Mouse (Mus musculus) liver, embryonic 11.5 days (tissue): ENCODE measurements at regions not wholly inside any gene's neighbourhood (a gene's known extent, or its start where the extent isn't known, plus 50 kb on each side); places are given as distances from the start of the nearest gene placed in this dataset.

Source experiments
- ATAC-seq: fragments of 200-750 bp; cut with Nextera tagmentation; replicated peaks from 2 replicates; pipeline ENCODE4 v1.8.0; 2017; ENCODE audit warnings: moderate number of reproducible peaks, mild to moderate bottlenecking, moderate TSS enrichment, moderate library complexity; ENCODE audit not compliant: low FRiP score
- DNase-seq: peaks from one replicate; pipeline ENCODE4 v3.0.0-alpha.2; 2017; ENCODE audit warnings: low spot score
- H3K27ac ChIP-seq: fragments of 300-500 bp; sonication (generic); 2 replicates; pipeline ENCODE4 v1.5.1; 2014; ENCODE audit warnings: mild to moderate bottlenecking, low read depth, low read length, control low read depth
- H3K27me3 ChIP-seq: fragments of 300-500 bp; sonication (generic); replicated peaks from 2 replicates; pipeline ENCODE4 v1.6.1; 2014; ENCODE audit warnings: low read length, mixed read lengths; ENCODE audit not compliant: control insufficient read depth, insufficient read depth
- H3K36me3 ChIP-seq: fragments of 300-500 bp; sonication (generic); 2 replicates; pipeline ENCODE4 v1.6.1; 2014; ENCODE audit warnings: mild to moderate bottlenecking, low read length, moderate library complexity, mixed read lengths; ENCODE audit not compliant: control insufficient read depth, insufficient read depth
- H3K4me1 ChIP-seq: fragments of 300-500 bp; sonication (generic); replicated peaks from 2 replicates; pipeline ENCODE4 v1.6.1; 2014; ENCODE audit warnings: low read length, mixed read lengths; ENCODE audit not compliant: control insufficient read depth, insufficient read depth
- H3K4me2 ChIP-seq: fragments of 300-500 bp; sonication (generic); 2 replicates; pipeline ENCODE4 v1.6.1; 2014; ENCODE audit warnings: mild to moderate bottlenecking, control low read depth, moderate library complexity
- H3K4me3 ChIP-seq: fragments of 300-500 bp; sonication (generic); 2 replicates; pipeline ENCODE4 v1.5.1; 2014; ENCODE audit warnings: low read depth, low read length, control low read depth
- H3K9ac ChIP-seq: fragments of 300-500 bp; sonication (generic); 2 replicates; pipeline ENCODE4 v1.6.1; 2014; ENCODE audit warnings: low read depth, low read length, control low read depth
- H3K9me3 ChIP-seq: fragments of 300-500 bp; sonication (generic); 2 replicates; pipeline ENCODE4 v1.6.1; 2016; ENCODE audit warnings: low read length, inconsistent platforms, mixed read lengths; ENCODE audit not compliant: control insufficient read depth
- WGBS: fragments of 180-500 bp; shearing (Covaris S2); extraction: QIAGEN DNeasy Blood & Tissue Kit; methylation state at CpG from one replicate; pipeline ENCODE4 v1.1.7; 2014; 5-methylcytosine and 5-hydroxymethylcytosine counted together

DNA sequence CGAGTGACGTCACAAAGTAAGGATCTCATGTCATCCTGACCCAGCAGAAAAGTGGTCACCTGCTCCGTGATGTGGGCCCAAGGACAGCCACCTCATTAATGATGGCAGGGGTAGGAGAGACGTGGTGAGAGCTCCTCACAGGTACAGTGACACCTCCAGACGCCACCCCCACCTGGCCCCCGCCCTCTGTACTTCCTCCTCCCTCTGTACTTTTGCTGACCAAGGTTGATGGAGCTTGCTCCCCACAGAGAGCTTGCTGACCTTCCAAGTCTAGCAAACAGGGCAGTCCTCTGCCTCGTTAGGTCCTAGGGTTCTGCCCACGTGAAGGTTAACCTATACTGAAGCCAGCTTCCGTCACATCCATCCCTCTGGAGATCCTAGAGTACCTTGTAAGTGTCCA is 137.4 kb upstream of the 1600014C23Rik start:
- DNase-seq, result no peak

GRCm38 (mm10) chr17:45869014-45869968 is 135.6 kb upstream of the 1600014C23Rik start:
- no peak; the same call in 1 of the 2 replicates for ATAC-seq
- Histone ChIP-seq H3K4me2 (no peak overlapping the region), H3K36me3 (no peaks in the 10 kb centered on the region), H3K4me1 (peaks cover 12% of the 10 kb centered on the region; the same call in 1 of the 2 replicates), H3K9ac (no peak overlapping the region), H3K27me3 (peaks cover 26% of the 10 kb centered on the region), H3K27ac (no peak overlapping the region), H3K9me3 (no peaks in the 10 kb centered on the region), H3K4me3 (no peak overlapping the region)
- DNase-seq, result no peak
- 64% methylated on average over 17 of the region's 17 CpGs for WGBS

More for the DNA sequence above, 137.4 kb upstream of the 1600014C23Rik start:
- no peaks in the 10 kb centered on the region for H3K9me3 ChIP-seq
- no peak overlapping the region for H3K4me3 ChIP-seq
- H3K36me3 ChIP-seq, result no peaks in the 10 kb centered on the region
- ATAC-seq, result no peak
- no peak overlapping the region for H3K27ac ChIP-seq
- H3K9ac ChIP-seq, result no peak overlapping the region
- peaks cover 34% of the 10 kb centered on the region for H3K27me3 ChIP-seq
- H3K4me1 ChIP-seq, result peaks cover 9% of the 10 kb centered on the region; the same call in 1 of the 2 replicates
- 74% methylated on average over 9 of the region's 9 CpGs for WGBS
- H3K4me2 ChIP-seq, result no peak overlapping the region

GRCm38 (mm10) chr17:45868539-45868938 is 134.9 kb upstream of the 1600014C23Rik start:
- no peak overlapping the region for H3K9ac ChIP-seq
- H3K4me1 ChIP-seq, result peaks cover 10% of the 10 kb centered on the region; the same call in 1 of the 2 replicates
- peaks cover 20% of the 10 kb centered on the region for H3K27me3 ChIP-seq
- ATAC-seq, result no peak
- DNase-seq, result no peak
- 78% methylated on average over 4 of the region's 4 CpGs for WGBS
- H3K27ac ChIP-seq, result no peak overlapping the region
- H3K4me2 ChIP-seq, result no peak overlapping the region
- H3K36me3 ChIP-seq, result no peaks in the 10 kb centered on the region
- no peak overlapping the region for H3K4me3 ChIP-seq
- no peaks in the 10 kb centered on the region for H3K9me3 ChIP-seq

- WGBS, result 65% methylated on average over 5 of the region's 5 CpGs
- Histone ChIP-seq H3K36me3 (no peaks in the 10 kb centered on the region), H3K9me3 (no peaks in the 10 kb centered on the region), H3K27me3 (peaks cover 12% of the 10 kb centered on the region), H3K9ac (no peak overlapping the region), H3K4me3 (no peak overlapping the region), H3K27ac (no peak overlapping the region), H3K4me2 (no peak overlapping the region), H3K4me1 (peaks cover 5% of the 10 kb centered on the region; the same call in 1 of the 2 replicates)
- no peak for ATAC-seq
- DNase-seq, result no peak
These were observed 134.1 kb upstream of the 1600014C23Rik start for GRCm38 (mm10) chr17:45867727-45868126.

GRCm38 (mm10) chr17:45866876-45867652 is 133.4 kb upstream of the 1600014C23Rik start:
- peaks cover 5% of the 10 kb centered on the region; the same call in 1 of the 2 replicates for H3K27me3 ChIP-seq
- H3K4me2 ChIP-seq, result no peak overlapping the region
- no peak overlapping the region for H3K4me3 ChIP-seq
- DNase-seq (no peak), ATAC-seq (no peak)
- no peaks in the 10 kb centered on the region for H3K9me3 ChIP-seq
- no peaks in the 10 kb centered on the region for H3K36me3 ChIP-seq
- H3K4me1 ChIP-seq, result peaks cover 5% of the 10 kb centered on the region; the same call in 1 of the 2 replicates
- no peak overlapping the region for H3K9ac ChIP-seq
- 65% methylated on average over 15 of the region's 15 CpGs for WGBS
- H3K27ac ChIP-seq, result no peak overlapping the region

GRCm38 (mm10) chr17:45866346-45866745 is 132.7 kb upstream of the 1600014C23Rik start:
- no peaks in the 10 kb centered on the region for H3K9me3 ChIP-seq
- H3K27me3 ChIP-seq, result no peaks in the 10 kb centered on the region
- no peak overlapping the region for H3K9ac ChIP-seq
- 42% methylated on average over 10 of the region's 10 CpGs for WGBS
- H3K4me1 ChIP-seq, result peaks cover 5% of the 10 kb centered on the region; the same call in 1 of the 2 replicates
- no peak overlapping the region for H3K4me3 ChIP-seq
- DNase-seq, result no peak
- H3K4me2 ChIP-seq, result no peak overlapping the region
- ATAC-seq, result no peak
- H3K36me3 ChIP-seq, result no peaks in the 10 kb centered on the region
- no peak overlapping the region for H3K27ac ChIP-seq

GRCm38 (mm10) chr17:45865944-45866343 is 132.3 kb upstream of the 1600014C23Rik start:
- ATAC-seq (no peak), DNase-seq (no peak)
- H3K9me3 ChIP-seq, result no peaks in the 10 kb centered on the region
- H3K4me3 ChIP-seq, result no peak overlapping the region
- no peak overlapping the region for H3K27ac ChIP-seq
- H3K9ac ChIP-seq, result no peak overlapping the region
- no peak overlapping the region for H3K4me2 ChIP-seq
- H3K36me3 ChIP-seq, result no peaks in the 10 kb centered on the region
- 44% methylated on average over 6 of the region's 6 CpGs for WGBS
- no peaks in the 10 kb centered on the region for H3K27me3 ChIP-seq
- peaks cover 5% of the 10 kb centered on the region; the same call in 1 of the 2 replicates for H3K4me1 ChIP-seq

- H3K4me3 ChIP-seq, result no peak overlapping the region
- ATAC-seq (no peak), DNase-seq (no peak)
- H3K4me1 ChIP-seq, result peaks cover 5% of the 10 kb centered on the region; the same call in 1 of the 2 replicates
- no peak overlapping the region for H3K9ac ChIP-seq
- no peaks in the 10 kb centered on the region for H3K27me3 ChIP-seq
- no peaks in the 10 kb centered on the region; the same call in 1 of the 2 replicates for H3K9me3 ChIP-seq
- 58% methylated on average over 10 of the region's 10 CpGs for WGBS
- H3K27ac ChIP-seq, result no peak overlapping the region
- H3K36me3 ChIP-seq, result no peaks in the 10 kb centered on the region
- H3K4me2 ChIP-seq, result no peak overlapping the region
These were observed 130.0 kb upstream of the 1600014C23Rik start for GRCm38 (mm10) chr17:45863471-45864205.
